Mouse (Mus musculus): ENCODE data around the gene Uqcrc1.

DNA sequence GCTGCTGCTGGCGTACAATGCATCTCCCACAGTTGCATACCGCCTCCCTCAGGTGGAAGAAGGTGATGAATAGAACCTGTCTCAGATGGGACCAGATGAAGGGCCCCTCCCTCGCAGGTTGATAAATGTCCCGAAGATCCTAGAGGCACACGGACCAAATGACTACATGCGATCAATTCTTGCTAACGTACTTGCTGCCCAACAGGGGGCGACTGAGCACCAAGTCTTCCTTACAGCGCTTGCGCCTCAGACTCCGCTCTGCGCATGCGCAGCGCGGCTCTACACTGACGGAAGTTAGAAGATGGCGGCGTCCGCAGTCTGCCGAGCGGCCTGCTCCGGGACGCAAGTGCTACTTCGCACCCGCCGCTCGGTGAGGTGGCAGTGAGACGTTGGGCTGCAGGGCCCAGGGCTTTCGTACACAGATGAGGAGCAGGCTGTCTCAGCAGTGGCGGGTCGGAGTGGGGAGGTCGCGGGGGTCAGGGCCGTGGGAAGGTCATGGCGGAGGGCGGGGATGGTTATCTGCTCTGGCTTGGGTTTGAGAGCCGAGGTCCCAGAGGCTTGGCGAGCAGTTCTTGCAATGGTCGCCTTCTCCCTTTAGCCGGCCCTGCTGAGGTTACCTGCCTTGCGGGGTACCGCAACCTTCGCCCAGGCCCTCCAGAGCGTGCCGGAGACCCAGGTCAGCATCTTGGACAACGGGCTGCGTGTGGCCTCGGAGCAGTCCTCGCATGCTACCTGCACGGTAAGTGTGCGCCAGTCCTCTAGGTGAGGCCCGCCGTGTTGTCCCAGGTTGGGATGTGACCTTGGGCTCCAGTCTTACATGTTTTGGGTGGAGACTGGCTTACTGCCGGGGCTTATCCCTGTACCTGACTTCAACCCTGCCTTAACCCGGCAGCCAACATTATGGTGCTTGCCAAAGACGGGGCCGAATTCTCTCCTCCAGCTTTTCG is at the start of gene Uqcrc1:
- TF ChIP-seq CTCF (IDR thresholded peaks at IDR 0.05; ENCODE audit: low read depth, low read length) (peak; percentile 67), POLR2A (IDR thresholded peaks at IDR 0.05; ENCODE audit: borderline replicate concordance, low read depth, low read length) (no peak)
